Mouse (Mus musculus) heart, embryonic 11.5 days (tissue): Measurements from ENCODE around the gene Zmat5. TPM values are rescaled to one million over a fixed set of nuclear protein-coding genes. Genes with fewer than 3 reads are reported as not detected.
A peak's percentile ranks its signal among the peaks of the same experiment; 100 is the strongest.
"Not testable (repeated sequence)": the region's sequence is repeated elsewhere in the genome, so short reads cannot be mapped to it uniquely, and the experiment has no call there.

Experiments used
- ATAC-seq: fragments of 200-750 bp; cut with Nextera tagmentation; replicated peaks from 2 replicates; pipeline ENCODE4 v1.8.0; 2017; ENCODE audit warnings: moderate library complexity; ENCODE audit not compliant: insufficient number of reproducible peaks, low FRiP score, low TSS enrichment
- H3K27ac ChIP-seq: fragments of 300-500 bp; sonication (generic); 2 replicates; pipeline ENCODE4 v1.5.1; 2014; ENCODE audit warnings: mild to moderate bottlenecking, low read depth, low read length
- H3K27me3 ChIP-seq: fragments of 300-500 bp; sonication (generic); 2 replicates; pipeline ENCODE4 v1.6.1; 2014; ENCODE audit warnings: mild to moderate bottlenecking, low read length, mixed read lengths; ENCODE audit not compliant: control insufficient read depth, insufficient read depth
- H3K36me3 ChIP-seq: fragments of 300-500 bp; sonication (generic); 2 replicates; pipeline ENCODE4 v1.6.1; 2014; ENCODE audit warnings: mild to moderate bottlenecking, low read length, moderate library complexity, mixed read lengths; ENCODE audit not compliant: control insufficient read depth, insufficient read depth
- H3K4me1 ChIP-seq: fragments of 300-500 bp; sonication (generic); 2 replicates; pipeline ENCODE4 v1.6.1; 2014; ENCODE audit warnings: low read length; ENCODE audit not compliant: control insufficient read depth, insufficient read depth
- H3K4me2 ChIP-seq: fragments of 300-500 bp; sonication (generic); 2 replicates; pipeline ENCODE4 v1.6.1; 2014; ENCODE audit warnings: mild to moderate bottlenecking, moderate library complexity
- H3K4me3 ChIP-seq: fragments of 300-500 bp; sonication (generic); 2 replicates; pipeline ENCODE4 v1.5.1; 2014; ENCODE audit warnings: low read depth, low read length
- H3K9ac ChIP-seq: fragments of 300-500 bp; sonication (generic); 2 replicates; pipeline ENCODE4 v1.6.1; 2014; ENCODE audit warnings: mild to moderate bottlenecking, low read depth, low read length, moderate library complexity
- H3K9me3 ChIP-seq: fragments of 300-500 bp; sonication (generic); replicated peaks from 2 replicates; pipeline ENCODE4 v1.6.1; 2016; ENCODE audit warnings: low read length; ENCODE audit not compliant: control insufficient read depth
- WGBS: fragments of 180-500 bp; shearing (Covaris S2); extraction: QIAGEN DNeasy Blood & Tissue Kit; methylation state at CpG from one replicate; pipeline ENCODE4 v1.1.7; 2014; ENCODE audit not compliant: insufficient replicate concordance; 5-methylcytosine and 5-hydroxymethylcytosine counted together
- polyA plus RNA-seq: library from polyadenylated mRNA; unstranded; fragments of >200 nt; fragmentation: Nextera tagmentation; extraction: Ambion mirVana; gene quantifications from 2 replicates; pipeline ENCODE4 v1.2.1, GENCODE M21; 2014

The Zmat5 gene
- polyA plus RNA-seq, 1 experiment from 2014 or later: 55.8 TPM

DNA sequence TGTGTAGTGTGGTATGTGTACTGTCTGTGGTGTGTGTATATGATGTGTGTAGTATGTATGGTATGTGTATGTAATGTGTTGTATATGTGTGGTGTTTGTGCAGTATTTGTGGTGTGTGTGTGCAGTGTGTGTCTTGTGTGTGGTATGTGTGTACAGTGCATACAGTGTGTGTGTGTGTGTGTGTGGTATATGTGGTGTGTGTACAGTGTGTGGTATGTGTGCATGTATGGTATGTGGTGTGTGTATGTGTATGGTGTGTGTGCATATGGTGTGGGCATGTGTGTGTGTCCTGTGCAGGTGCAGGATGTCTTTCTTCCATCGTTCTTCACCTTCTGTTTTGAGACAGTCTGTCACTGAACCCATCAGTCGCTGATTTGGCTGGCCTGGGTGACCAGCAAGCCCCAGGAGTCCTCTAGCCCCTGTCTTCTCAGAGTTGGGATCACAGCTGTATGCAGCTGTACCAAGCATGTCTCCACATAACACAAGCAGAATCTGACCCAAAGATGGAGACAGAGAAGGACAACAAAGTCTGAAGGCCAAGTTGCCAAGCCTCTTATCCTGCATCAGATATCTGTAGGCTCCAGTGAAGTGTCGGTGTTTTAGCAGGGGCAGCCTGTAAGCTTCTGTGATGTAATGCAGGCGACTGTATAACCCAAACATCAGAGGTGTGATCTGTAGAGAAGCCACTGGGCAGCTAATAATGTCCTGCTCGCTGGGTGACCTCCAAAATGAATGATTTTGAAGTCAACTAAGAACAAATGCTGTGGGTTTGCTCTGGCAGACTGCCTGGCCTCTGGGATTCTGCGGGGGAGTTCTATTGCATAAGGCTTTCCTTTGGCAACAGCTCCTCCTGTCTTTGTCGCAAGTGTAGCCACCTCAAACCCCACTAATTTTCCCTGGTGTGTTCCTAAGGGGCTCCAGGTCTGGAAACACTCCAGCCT, 7.2 kb upstream of the Zmat5 start:
- no peak overlapping the region for H3K4me2 ChIP-seq
- no peak for ATAC-seq
- no peaks in the 10 kb centered on the region for H3K9me3 ChIP-seq
- no peaks in the 10 kb centered on the region; the same call in 1 of the 2 replicates for H3K4me1 ChIP-seq
- H3K27me3 ChIP-seq: no peaks in the 10 kb centered on the region
- no peak overlapping the region for H3K9ac ChIP-seq
- H3K4me3 ChIP-seq: no peak overlapping the region
- whole genome bisulfite sequencing: 37% methylated on average over 7 of the region's 7 CpGs
- H3K36me3 ChIP-seq: peaks cover 6% of the 10 kb centered on the region
- no peak overlapping the region for H3K27ac ChIP-seq

DNA sequence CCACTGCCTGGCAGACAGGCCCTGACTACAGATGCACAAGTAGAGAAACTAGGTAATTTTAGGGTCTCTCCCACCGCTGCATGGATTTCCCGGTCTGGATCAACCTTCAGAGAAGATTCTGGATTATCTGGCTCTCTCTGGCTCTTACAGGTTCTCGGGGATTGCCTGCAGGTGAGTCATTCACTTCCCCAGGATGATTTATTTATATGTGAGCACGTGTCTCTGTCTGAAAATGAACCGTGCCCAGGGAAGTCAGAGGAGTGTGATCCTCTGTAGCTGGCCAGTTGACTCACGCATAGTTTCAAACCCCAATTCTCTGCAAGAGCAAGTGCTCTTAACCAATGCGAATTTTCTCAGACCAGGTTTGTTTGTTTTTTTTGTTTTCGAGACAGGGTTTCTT, 3.8 kb upstream of the Zmat5 start:
- Histone ChIP-seq H3K4me3 (no peak overlapping the region), H3K27ac (no peak overlapping the region), H3K27me3 (no peaks in the 10 kb centered on the region), H3K9ac (no peak overlapping the region), H3K4me1 (peaks cover 11% of the 10 kb centered on the region; the same call in 1 of the 2 replicates), H3K9me3 (no peaks in the 10 kb centered on the region), H3K36me3 (peaks cover 8% of the 10 kb centered on the region), H3K4me2 (no peak overlapping the region)
- no peak for ATAC-seq
- 80% methylated on average over 8 of the region's 8 CpGs for WGBS

DNA sequence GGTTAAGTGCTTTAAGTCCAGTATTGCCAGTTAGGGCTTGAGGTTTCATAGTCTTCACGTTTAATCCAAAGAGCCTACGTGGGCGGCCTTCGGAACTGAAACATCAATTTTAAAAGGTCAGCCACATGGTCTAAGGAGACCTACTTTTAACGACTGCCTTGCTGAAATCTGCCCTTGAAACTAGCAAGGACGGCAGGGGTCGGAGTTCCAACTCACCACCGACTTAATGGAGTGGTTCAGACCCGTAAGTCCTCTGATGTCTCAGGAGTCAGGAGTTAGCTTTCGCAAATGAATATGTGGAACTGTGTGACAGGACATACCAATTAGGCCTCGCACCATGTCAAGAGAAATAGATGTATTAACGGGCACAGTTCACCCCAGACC, 798 bp upstream of the Zmat5 start:
- 3% methylated on average over 12 of the region's 12 CpGs for WGBS
- Histone ChIP-seq H3K36me3 (peaks cover 8% of the 10 kb centered on the region), H3K4me2 (peak overlapping the region; percentile 95), H3K4me3 (peak overlapping the region; percentile 89), H3K27me3 (no peaks in the 10 kb centered on the region), H3K9me3 (no peaks in the 10 kb centered on the region), H3K27ac (peak overlapping the region; percentile 86), H3K4me1 (peaks cover 11% of the 10 kb centered on the region; the same call in 1 of the 2 replicates), H3K9ac (peak overlapping the region; percentile 95)
- ATAC-seq: no peak

DNA sequence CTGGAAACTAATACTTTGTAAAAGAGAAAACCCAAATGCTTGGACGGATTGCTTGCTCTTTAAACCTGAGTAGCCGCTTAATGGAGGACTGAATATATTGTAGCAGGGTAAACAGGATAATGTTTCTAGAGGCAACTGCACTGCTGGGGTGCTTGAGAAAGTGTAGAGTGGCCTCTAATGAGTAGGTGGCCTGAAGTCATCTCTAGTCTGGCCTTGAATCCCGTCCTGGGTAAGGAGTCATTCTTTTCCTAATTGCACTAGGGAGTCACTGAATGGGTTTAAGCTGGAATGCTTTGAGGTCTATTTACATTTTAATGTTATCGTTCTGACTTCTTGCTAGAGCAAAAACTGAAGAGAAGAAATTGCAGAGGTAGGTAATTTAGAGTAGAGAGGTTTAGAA, 700 bp downstream of the Zmat5 start:
- peak overlapping the region; percentile 95 for H3K4me2 ChIP-seq
- WGBS: 12% methylated on average over 4 of the region's 4 CpGs
- H3K9me3 ChIP-seq: no peaks in the 10 kb centered on the region
- no peak overlapping the region for H3K27ac ChIP-seq
- H3K27me3 ChIP-seq: no peaks in the 10 kb centered on the region
- peaks cover 11% of the 10 kb centered on the region; the same call in 1 of the 2 replicates for H3K4me1 ChIP-seq
- H3K4me3 ChIP-seq: peak overlapping the region; percentile 89
- ATAC-seq: no peak
- peak overlapping the region; percentile 63 for H3K9ac ChIP-seq
- H3K36me3 ChIP-seq: peaks cover 8% of the 10 kb centered on the region

DNA sequence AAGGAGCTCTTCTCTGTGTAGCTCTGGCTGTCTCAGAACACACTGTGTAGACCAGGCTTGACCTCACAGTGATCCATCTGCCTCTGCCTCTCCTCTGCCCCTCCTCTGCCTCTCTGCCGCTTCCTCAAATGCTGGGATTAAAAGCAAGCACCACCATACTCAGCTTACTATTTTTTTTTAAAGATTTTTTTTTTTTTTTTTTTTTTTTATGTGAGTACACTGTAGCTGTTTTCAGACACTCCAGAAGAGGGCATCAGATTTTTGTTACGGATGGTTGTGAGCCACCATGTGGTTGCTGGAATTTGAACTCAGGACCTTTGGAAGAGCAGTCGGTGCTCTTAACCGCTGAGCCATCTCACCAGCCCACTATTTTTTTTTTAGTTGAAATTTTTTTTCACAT, 5.7 kb downstream of the Zmat5 start:
- not testable (repeated sequence) for H3K4me3 ChIP-seq, H3K9ac ChIP-seq, H3K27me3 ChIP-seq, H3K4me2 ChIP-seq, H3K27ac ChIP-seq, H3K9me3 ChIP-seq, H3K4me1 ChIP-seq, H3K36me3 ChIP-seq, ATAC-seq
- WGBS: 82% methylated on average over 4 of the region's 4 CpGs

GRCm38 (mm10) chr11:4712822-4713221, 8.3 kb downstream of the Zmat5 start:
- no peaks in the 10 kb centered on the region for H3K27me3 ChIP-seq
- no peak overlapping the region for H3K4me2 ChIP-seq
- H3K27ac ChIP-seq: no peak overlapping the region
- no peaks in the 10 kb centered on the region for H3K36me3 ChIP-seq
- no peak overlapping the region for H3K9ac ChIP-seq
- no peak overlapping the region for H3K4me3 ChIP-seq
- ATAC-seq: no peak
- no peaks in the 10 kb centered on the region for H3K9me3 ChIP-seq
- H3K4me1 ChIP-seq: no peaks in the 10 kb centered on the region

DNA sequence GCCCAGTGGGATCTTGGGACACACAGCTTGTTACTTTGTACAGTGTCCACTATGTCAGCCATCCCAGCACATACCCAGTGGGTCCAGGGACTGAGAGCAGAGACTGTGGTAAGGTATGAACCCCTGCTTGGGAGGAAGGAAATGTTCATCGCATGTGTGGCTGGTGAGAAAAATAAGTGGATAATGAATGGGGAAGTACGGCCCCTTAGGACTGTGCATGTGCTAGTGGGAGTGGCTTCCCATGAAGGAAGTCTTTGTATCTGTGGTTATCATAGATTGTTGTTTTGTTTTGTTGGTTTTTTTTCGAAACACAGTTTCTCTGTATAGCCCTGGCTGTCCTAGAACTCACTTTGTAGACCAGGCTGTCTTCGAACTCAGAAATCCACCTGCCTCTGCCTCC, 10.2 kb downstream of the Zmat5 start:
- H3K4me2 ChIP-seq: no peak overlapping the region
- H3K27ac ChIP-seq: no peak overlapping the region
- no peaks in the 10 kb centered on the region for H3K36me3 ChIP-seq
- H3K9ac ChIP-seq: no peak overlapping the region
- no peaks in the 10 kb centered on the region for H3K9me3 ChIP-seq
- H3K4me1 ChIP-seq: peaks cover 6% of the 10 kb centered on the region; the same call in 1 of the 2 replicates
- 85% methylated on average over 4 of the region's 4 CpGs for WGBS
- no peak overlapping the region for H3K4me3 ChIP-seq
- H3K27me3 ChIP-seq: no peaks in the 10 kb centered on the region
- no peak for ATAC-seq

GRCm38 (mm10) chr11:4715596-4715995, 11.1 kb downstream of the Zmat5 start:
- Histone ChIP-seq H3K27ac (no peak overlapping the region), H3K27me3 (no peaks in the 10 kb centered on the region), H3K4me2 (no peak overlapping the region), H3K36me3 (no peaks in the 10 kb centered on the region), H3K4me3 (no peak overlapping the region), H3K4me1 (peaks cover 6% of the 10 kb centered on the region; the same call in 1 of the 2 replicates), H3K9ac (no peak overlapping the region), H3K9me3 (no peaks in the 10 kb centered on the region)
- 76% methylated on average over 4 of the region's 4 CpGs for WGBS
- ATAC-seq: no peak
